Mouse (Mus musculus) limb, embryonic 14.5 days (tissue): Measurements from ENCODE around the gene Ctdspl. TPM values are rescaled to one million over a fixed set of nuclear protein-coding genes. Genes with fewer than 3 reads are reported as not detected.

Source experiments
- ATAC-seq: fragments of 200-750 bp; cut with Nextera tagmentation; 2 replicates; pipeline ENCODE4 v1.8.0; 2017; ENCODE audit warnings: low read depth, moderate number of reproducible peaks, moderate TSS enrichment; ENCODE audit not compliant: low FRiP score
- DNase-seq: peaks from one replicate; pipeline ENCODE4 v3.0.0-alpha.2; 2015; ENCODE audit warnings: low spot score
- H3K27ac ChIP-seq: fragments of 300-500 bp; sonication (generic); replicated peaks from 2 replicates; pipeline ENCODE4 v1.5.1; 2014; ENCODE audit warnings: low read depth, mild to moderate bottlenecking, low read length, moderate library complexity, mixed read lengths
- H3K27me3 ChIP-seq: fragments of 300-500 bp; sonication (generic); 2 replicates; pipeline ENCODE4 v1.6.1; 2014; ENCODE audit warnings: low read length, mixed read lengths; ENCODE audit not compliant: control insufficient read depth, insufficient read depth
- H3K36me3 ChIP-seq: fragments of 300-500 bp; sonication (generic); 2 replicates; pipeline ENCODE4 v1.6.1; 2014; ENCODE audit warnings: mild to moderate bottlenecking, low read length, moderate library complexity, mixed read lengths; ENCODE audit not compliant: control insufficient read depth, insufficient read depth
- H3K4me1 ChIP-seq: fragments of 300-500 bp; sonication (generic); 2 replicates; pipeline ENCODE4 v1.6.1; 2014; ENCODE audit warnings: antibody characterized with exemption, low read length, mixed read lengths; ENCODE audit not compliant: control insufficient read depth, insufficient read depth
- H3K4me2 ChIP-seq: fragments of 300-500 bp; sonication (generic); replicated peaks from 2 replicates; pipeline ENCODE4 v1.6.1; 2014; ENCODE audit warnings: low read depth, mild to moderate bottlenecking, low read length, moderate library complexity; ENCODE audit not compliant: severe bottlenecking
- H3K4me3 ChIP-seq: fragments of 300-500 bp; sonication (generic); replicated peaks from 2 replicates; pipeline ENCODE4 v1.5.1; 2014; ENCODE audit warnings: low read length
- H3K9ac ChIP-seq: fragments of 300-500 bp; sonication (generic); 2 replicates; pipeline ENCODE4 v1.6.1; 2014; ENCODE audit warnings: mild to moderate bottlenecking, low read depth, low read length, moderate library complexity; ENCODE audit not compliant: severe bottlenecking
- H3K9me3 ChIP-seq: fragments of 300-500 bp; sonication (generic); 2 replicates; pipeline ENCODE4 v1.6.1; 2016; ENCODE audit warnings: low read length; ENCODE audit not compliant: control insufficient read depth
- POLR2A ChIP-seq: fragments of 200-500 bp; IDR thresholded peaks from 2 replicates; pipeline ENCODE4 v1.8.0; 2012; ENCODE audit warnings: inconsistent platforms, mild to moderate bottlenecking, moderate library complexity, borderline replicate concordance; ENCODE audit not compliant: insufficient read depth, insufficient read length; ENCODE audit errors: extremely low read depth
- WGBS: fragments of 180-500 bp; shearing (Covaris S2); extraction: QIAGEN DNeasy Blood & Tissue Kit; methylation state at CpG from one replicate; pipeline ENCODE4 v1.1.7; 2014; 5-methylcytosine and 5-hydroxymethylcytosine counted together
- polyA plus RNA-seq, 2 experiments: library from polyadenylated mRNA; depleted of rRNA in 1 of 2; stranded (reverse) in 1 of 2; unstranded in 1 of 2; fragments of >200 nt; fragmentation: Nextera tagmentation in 1 of 2; extraction: Ambion mirVana in 1 of 2; gene quantifications; 2 replicates each; pipeline versions ENCODE4 v1.2.1 to v1.2.3; 2012 to 2014

The Ctdspl gene
- polyA plus RNA-seq, 2 experiments = 23.8 to 38.0 TPM

GRCm38 (mm10) chr9:119060701-119061100 lies 134.4 kb downstream of the Ctdspl start:
- Histone ChIP-seq H3K36me3 (no peaks in the 10 kb centered on the region), H3K9me3 (no peaks in the 10 kb centered on the region), H3K4me2 (no peak overlapping the region), H3K27ac (no peak overlapping the region), H3K9ac (no peak overlapping the region), H3K4me1 (0 out of 2 replicates have a peak, but pooled peaks cover 4% of the 10 kb centered on the region), H3K27me3 (no peaks in the 10 kb centered on the region), H3K4me3 (no peak overlapping the region)
- no peak for TF ChIP-seq POLR2A
- no peak for ATAC-seq
- WGBS = 88% methylated on average over 10 of the region's 10 CpGs
- no peak for DNase-seq

- no peaks in the 10 kb centered on the region for H3K27me3 ChIP-seq
- H3K4me1 ChIP-seq = peaks cover 7% of the 10 kb centered on the region; the same call in 1 of the 2 replicates
- no peak overlapping the region for H3K9ac ChIP-seq
- 32% methylated on average over 19 of the region's 19 CpGs for WGBS
- no peak overlapping the region for H3K4me2 ChIP-seq
- H3K27ac ChIP-seq = no peak overlapping the region
- ATAC-seq (no peak), DNase-seq (no peak)
- no peak overlapping the region for H3K4me3 ChIP-seq
- no peak for TF ChIP-seq POLR2A
- H3K9me3 ChIP-seq = no peaks in the 10 kb centered on the region
- no peaks in the 10 kb centered on the region for H3K36me3 ChIP-seq
Measured at GRCm38 (mm10) chr9:119063036-119063644, 136.9 kb downstream of the Ctdspl start.

GRCm38 (mm10) chr9:119064296-119064695 lies 138.0 kb downstream of the Ctdspl start:
- ATAC-seq (no peak), DNase-seq (no peak)
- Histone ChIP-seq H3K4me2 (no peak overlapping the region), H3K4me3 (no peak overlapping the region), H3K4me1 (peaks cover 7% of the 10 kb centered on the region; the same call in 1 of the 2 replicates), H3K27ac (no peak overlapping the region), H3K27me3 (no peaks in the 10 kb centered on the region), H3K36me3 (no peaks in the 10 kb centered on the region), H3K9ac (no peak overlapping the region), H3K9me3 (no peaks in the 10 kb centered on the region)
- no peak for TF ChIP-seq POLR2A
- WGBS = 55% methylated on average over 4 of the region's 4 CpGs

- peak; percentile 51; the same call in 1 of the 2 replicates for ATAC-seq
- no peak overlapping the region for H3K4me3 ChIP-seq
- no peak for TF ChIP-seq POLR2A
- peaks cover 7% of the 10 kb centered on the region; the same call in 1 of the 2 replicates for H3K4me1 ChIP-seq
- H3K9ac ChIP-seq = no peak overlapping the region
- no peak overlapping the region for H3K4me2 ChIP-seq
- H3K9me3 ChIP-seq = no peaks in the 10 kb centered on the region
- WGBS = 5% methylated on average over 6 of the region's 6 CpGs
- no peaks in the 10 kb centered on the region for H3K27me3 ChIP-seq
- peak; percentile 92 for DNase-seq
- H3K36me3 ChIP-seq = peaks cover 16% of the 10 kb centered on the region
- no peak overlapping the region for H3K27ac ChIP-seq
Measured at GRCm38 (mm10) chr9:119067601-119068000, 141.3 kb downstream of the Ctdspl start.

- TF ChIP-seq POLR2A = no peak
- Histone ChIP-seq H3K4me1 (peaks cover 7% of the 10 kb centered on the region; the same call in 1 of the 2 replicates), H3K9me3 (no peaks in the 10 kb centered on the region), H3K36me3 (peaks cover 23% of the 10 kb centered on the region), H3K4me3 (no peak overlapping the region), H3K27ac (no peak overlapping the region), H3K4me2 (no peak overlapping the region), H3K9ac (no peak overlapping the region), H3K27me3 (no peaks in the 10 kb centered on the region)
- DNase-seq (no peak), ATAC-seq (no peak)
- 85% methylated on average over 11 of the region's 11 CpGs for WGBS
Measured at GRCm38 (mm10) chr9:119068266-119068665, 142.0 kb downstream of the Ctdspl start.
